In the genomic region with DNA sequence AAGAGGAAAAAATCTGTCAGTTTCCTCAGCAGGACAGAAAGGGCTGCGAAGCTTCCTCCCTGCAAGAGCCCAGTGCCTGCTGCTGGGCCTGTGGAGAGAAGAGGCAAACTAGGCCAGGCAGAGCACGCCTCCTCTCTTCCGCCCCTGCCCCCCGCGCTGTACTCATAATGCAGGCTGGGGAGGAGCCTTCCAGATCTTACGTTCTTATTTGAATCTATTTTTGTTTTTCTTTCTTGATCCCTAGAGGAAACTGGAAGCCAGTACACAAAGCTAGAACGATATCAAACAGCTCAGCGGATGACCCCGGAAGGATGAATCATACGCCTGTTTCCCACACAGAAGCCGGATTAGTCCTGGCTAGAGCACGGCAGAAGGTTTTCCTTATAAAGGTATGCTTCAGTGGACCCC, we compare ENCODE assay signal across 8 mouse cellular contexts.
A peak's percentile ranks its signal among the peaks of the same experiment; 100 is the strongest.
DNase-seq lines count a peak whose midpoint lies in the region; ATAC-seq and TF ChIP-seq lines count a peak whose summit lies in the region.

No protein-coding gene starts in this region.

- peak; percentile 15 for DNase-seq in ZHBTc4 (ENCODE audit: low read depth, low spot score)
- DNase-seq in cerebellum, adult 2 months, result peak; percentile 80 to 92
- DNase-seq in forelimb bud, embryonic 11.5 days (ENCODE audit: low read depth, low spot score), result peak; percentile 21
- peak; percentile 39 to 69 for DNase-seq in left cerebral cortex, adult 18-20 months (ENCODE audit: low spot score in 2 of 2)
- peak; percentile 31 for DNase-seq in lung, postnatal 25 days (ENCODE audit: low spot score)
- peak; percentile 81 for DNase-seq in retina, postnatal 1 day

- H3K4me1 ChIP-seq in cerebellum, adult 2 months (ENCODE audit: control insufficient read depth, insufficient read depth, low read length), result peaks cover 11% of the 10 kb centered on the region; the same call in 1 of the 2 replicates
- 0 out of 2 replicates have a peak, but pooled peaks cover 3% of the 10 kb centered on the region for H3K4me1 ChIP-seq in hindbrain, embryonic 12.5 days

- 2% methylated on average over 12 of the region's 12 CpGs for WGBS in cerebellum, adult 2 months
- WGBS in hindbrain, embryonic 12.5 days, result 5% methylated on average over 12 of the region's 12 CpGs

- no peaks in the 10 kb centered on the region for H3K9me3 ChIP-seq in hindbrain, embryonic 12.5 days (replicated peaks)

- no peaks in the 10 kb centered on the region for H3K27me3 ChIP-seq in cerebellum, adult 2 months (ENCODE audit: control insufficient read depth, insufficient read depth, low read length)
- no peaks in the 10 kb centered on the region for H3K27me3 ChIP-seq in hindbrain, embryonic 12.5 days

- H3K4me3 ChIP-seq in cerebellum, adult 2 months (replicated peaks; ENCODE audit: insufficient read depth, low read depth, low read length), result peak overlapping the region; percentile 46
- H3K4me3 ChIP-seq in hindbrain, embryonic 12.5 days, result peak overlapping the region; percentile 24; the same call in 1 of the 2 replicates

- TF ChIP-seq POLR2A in cerebellum, adult 2 months (IDR thresholded peaks at IDR 0.05; ENCODE audit: borderline replicate concordance, insufficient read depth, low read length), result peak; percentile 63; the same call in 1 of the 2 replicates

- peak overlapping the region; percentile 94 for H3K27ac ChIP-seq in cerebellum, adult 2 months (ENCODE audit: insufficient read depth, low read length)
- H3K27ac ChIP-seq in hindbrain, embryonic 12.5 days, result peak overlapping the region; percentile 48

- H3K4me2 ChIP-seq in hindbrain, embryonic 12.5 days (replicated peaks), result peak overlapping the region; percentile 53

- ATAC-seq in hindbrain, embryonic 12.5 days (ENCODE audit: low FRiP score), result peak; percentile 80
- no peak for ATAC-seq in monocyte, adult 5-6 weeks (replicated peaks; ENCODE audit: insufficient number of reproducible peaks, low FRiP score, low TSS enrichment, poor library complexity, severe bottlenecking)

- no peaks in the 10 kb centered on the region for H3K36me3 ChIP-seq in hindbrain, embryonic 12.5 days

- no peak; the same call in 1 of the 2 replicates for TF ChIP-seq CTCF in cerebellum, adult 2 months (IDR thresholded peaks at IDR 0.05; ENCODE audit: borderline replicate concordance, insufficient read depth, low read depth, low read length)

- peak overlapping the region; percentile 15; the same call in 1 of the 2 replicates for H3K9ac ChIP-seq in hindbrain, embryonic 12.5 days

Comparison
In these comparisons a context has a peak if more than half of its experiments do, and no peak if none do; other contexts are left out.
1. DNase-seq: peak in every context shown above with its lines; median percentile 86 in cerebellum, adult 2 months; 81 in retina, postnatal 1 day; 54 in left cerebral cortex, adult 18-20 months; 31 in lung, postnatal 25 days; 21 in forelimb bud, embryonic 11.5 days; 15 in ZHBTc4.